Mouse (Mus musculus) hindlimb bud, embryonic 11.5 days (tissue): ENCODE results near the gene Rpl32.

Experiments
- DNase-seq: peaks from one replicate; pipeline ENCODE4 v3.0.0-alpha.2; 2012; ENCODE audit warnings: low read depth, low spot score; ENCODE audit errors: extremely low spot score

Rpl32 gene

DNA sequence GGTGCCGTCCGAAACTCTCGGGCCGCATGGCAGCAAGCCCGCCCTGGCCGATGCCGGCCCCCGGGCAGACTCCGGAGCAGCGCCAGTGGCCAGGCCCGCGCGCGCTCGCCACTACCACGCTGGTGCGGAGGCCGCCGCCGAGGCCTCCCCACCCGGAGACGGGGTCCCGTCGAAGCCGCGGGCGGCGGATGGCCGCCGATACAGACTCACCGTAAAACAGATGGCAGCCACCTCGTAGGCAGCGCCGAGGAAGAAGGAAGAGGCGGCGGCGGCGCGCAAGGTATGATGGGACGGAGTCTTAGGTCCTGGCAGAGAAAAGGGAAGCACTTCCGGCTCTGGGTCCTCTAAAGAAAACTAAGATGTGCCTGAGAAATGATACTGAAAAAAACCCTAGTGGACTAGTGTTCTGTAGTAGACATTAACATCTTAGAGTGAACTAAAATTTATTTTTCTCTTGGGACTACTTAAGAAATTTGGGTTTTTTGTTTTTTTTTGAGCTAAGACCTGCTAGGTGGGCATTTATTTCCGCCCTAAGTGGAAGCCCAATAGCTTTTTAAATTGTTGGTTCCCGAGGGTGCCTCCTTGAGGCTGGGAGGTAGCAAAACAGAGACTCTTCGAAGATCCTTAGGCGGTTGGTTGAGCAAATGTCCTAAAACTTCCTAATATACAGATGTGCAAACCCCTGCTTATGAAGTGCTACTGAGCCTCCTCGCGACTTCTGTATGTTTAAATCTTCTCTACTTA lies at the start of gene Rpl32:
Gene Rpl32 (minus strand): TSS at position 260 of the 744 bp plus-strand sequence.
- peak; percentile 98 for DNase-seq

DNA sequence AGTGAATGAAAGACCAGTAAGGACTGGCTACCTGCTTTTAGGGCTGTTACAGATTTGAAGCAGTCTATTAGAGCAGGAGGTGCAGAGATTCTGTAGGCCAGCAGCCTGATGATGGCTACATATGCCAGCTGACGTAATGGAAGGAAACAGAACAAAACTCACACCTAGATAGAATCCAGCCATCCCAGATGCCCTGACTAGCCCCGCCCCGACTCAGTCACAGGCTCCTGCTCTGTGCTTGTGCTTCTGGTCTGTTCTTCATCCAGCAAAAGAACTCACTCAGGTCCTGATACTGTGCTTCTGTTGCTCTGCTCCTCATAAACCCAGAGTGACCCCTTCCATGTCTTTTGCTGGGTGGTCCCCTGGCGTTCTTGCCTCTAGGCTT lies 47.8 kb upstream of the Rpl32 start:
- DNase-seq: no peak

DNA sequence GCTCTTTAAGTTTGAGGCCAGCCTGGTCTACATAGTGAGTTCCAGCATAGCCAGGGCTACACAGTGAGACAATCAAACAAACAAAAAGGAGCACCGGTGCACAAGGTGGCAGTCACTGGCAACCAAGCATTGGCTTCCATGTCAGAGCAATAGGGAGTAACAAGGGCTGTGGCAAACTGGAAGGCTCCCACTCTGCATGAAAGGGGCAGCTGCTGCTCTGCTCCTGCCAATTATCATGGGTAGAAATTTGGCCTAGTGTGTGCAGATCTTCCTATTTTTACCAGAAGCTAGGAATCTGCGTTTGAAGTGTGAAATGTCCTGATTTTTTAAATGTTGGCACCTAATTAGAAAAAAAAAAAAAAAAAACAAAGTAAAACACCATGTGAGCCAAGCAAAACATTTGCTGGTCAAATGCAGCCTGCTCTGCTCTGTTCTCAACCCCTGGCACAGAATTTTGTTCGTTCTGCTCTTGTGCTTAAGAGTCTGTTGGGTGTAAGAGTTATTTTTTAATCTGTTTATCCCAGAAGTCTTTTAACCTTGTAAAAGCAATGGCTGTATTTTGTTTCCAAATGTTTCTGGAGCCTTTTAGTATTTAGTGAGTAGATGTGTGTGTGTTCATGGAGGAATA lies 47.3 kb upstream of the Rpl32 start:
- no peak for DNase-seq

DNA sequence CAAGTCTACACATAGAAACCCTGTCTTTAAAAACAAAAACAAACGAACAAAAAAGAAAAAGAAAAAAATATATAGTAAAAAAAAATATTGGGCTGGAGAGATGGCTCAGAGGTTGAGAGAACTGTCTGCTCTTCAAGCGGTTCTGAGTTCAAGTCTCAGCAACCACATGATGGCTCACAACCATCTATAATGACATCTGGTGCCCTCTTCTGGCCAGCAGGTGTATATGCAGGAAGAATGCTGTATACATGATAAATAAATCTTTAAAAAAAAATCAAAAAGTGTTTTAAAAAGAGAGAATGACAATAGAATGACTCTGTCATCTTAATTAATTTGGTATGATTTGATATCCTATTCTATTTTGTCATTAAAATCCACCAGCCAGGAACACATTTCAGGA lies 45.9 kb upstream of the Rpl32 start:
- no peak for DNase-seq

DNA sequence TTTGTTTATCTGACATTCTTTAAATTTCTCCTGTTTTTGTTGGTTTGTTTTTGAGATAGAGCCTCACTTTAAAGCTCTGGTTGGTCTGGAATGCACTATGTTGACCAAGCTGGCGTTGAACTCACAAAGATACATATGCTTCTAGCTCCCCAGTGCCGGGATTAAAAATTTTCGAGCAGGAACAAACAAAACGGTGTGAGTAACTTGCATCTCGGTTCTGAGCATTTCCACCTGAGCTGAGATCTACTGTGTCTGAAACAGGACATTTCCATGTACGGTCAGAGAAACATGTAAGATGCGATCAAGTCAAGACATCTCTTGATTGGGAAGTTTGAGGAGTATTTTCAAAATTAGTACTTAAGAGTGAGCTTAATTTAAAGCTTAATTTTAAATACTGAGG lies 45.4 kb upstream of the Rpl32 start:
- DNase-seq: peak; percentile 37

DNA sequence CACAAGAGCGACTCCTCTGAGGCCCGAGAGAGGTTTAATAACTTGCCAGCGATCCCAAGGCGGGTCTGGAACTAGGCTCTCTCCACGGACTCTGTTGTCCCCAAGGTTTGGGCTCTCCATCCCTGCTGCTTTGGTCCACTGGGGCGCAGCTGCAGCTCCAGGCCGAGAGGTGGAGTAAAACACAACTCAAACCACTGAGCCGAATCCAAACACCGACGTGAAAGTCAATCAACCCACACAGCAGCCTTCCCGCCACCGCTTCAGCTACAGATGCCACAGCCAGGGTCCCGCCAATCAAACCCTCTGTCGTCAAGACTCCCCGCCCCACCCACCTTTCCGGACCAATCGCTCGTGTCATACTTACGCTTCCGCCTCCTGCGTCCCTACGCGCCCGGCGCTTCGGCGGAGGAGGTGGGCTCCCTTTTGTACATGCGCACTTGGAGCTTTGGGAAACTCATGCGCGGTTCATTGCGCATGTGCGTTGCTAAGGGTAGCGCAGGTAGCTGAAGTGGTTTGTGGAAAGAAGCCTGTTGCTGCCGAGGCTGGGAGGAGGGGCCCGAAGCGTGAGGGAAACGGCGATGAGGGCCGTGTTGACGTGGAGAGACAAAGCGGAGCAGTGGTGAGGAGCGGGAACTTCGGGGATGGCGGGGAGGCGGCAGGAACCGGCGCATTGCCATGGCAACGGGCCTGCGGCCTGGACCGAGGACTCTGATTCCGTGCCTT lies 44.7 kb upstream of the Rpl32 start, which contains the start of the genes Mbd4 and Ift122:
Gene Mbd4 (minus strand): TSS at position 281 of the 723 bp plus-strand sequence.
Gene Ift122 (plus strand): TSS at position 380 of the 723 bp plus-strand sequence.
- peak; percentile 100 for DNase-seq

DNA sequence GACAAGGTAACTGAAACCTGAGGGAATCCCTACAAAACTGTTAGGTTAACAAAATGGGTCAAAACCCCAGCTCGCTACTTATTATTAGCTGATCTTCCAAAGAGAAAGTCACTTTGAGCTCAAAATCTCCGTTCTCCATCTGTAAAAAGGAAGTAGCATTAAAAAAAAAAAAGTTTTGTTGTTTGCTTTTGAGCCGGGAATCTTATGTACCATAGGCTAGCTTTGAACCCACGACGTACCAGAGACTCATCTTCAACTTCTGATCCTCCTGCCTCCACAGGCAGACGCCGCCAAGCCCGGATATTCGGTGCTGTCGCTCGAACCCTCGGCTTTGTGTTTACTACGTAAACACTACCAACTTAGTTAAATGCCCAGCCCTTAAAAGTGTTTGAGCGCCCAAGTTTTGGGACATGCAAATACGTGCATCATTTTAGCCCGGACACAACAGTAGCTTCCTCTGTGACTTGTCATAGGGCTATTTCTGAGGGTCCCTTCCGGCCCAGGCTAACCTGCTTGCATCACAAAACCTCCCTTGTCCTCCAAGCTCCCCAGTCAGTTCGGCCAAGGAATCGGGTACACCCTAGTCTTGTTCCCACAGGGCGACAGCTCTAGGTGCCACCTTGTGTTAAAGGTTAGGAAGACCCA lies 44.0 kb upstream of the Rpl32 start:
- DNase-seq: no peak

DNA sequence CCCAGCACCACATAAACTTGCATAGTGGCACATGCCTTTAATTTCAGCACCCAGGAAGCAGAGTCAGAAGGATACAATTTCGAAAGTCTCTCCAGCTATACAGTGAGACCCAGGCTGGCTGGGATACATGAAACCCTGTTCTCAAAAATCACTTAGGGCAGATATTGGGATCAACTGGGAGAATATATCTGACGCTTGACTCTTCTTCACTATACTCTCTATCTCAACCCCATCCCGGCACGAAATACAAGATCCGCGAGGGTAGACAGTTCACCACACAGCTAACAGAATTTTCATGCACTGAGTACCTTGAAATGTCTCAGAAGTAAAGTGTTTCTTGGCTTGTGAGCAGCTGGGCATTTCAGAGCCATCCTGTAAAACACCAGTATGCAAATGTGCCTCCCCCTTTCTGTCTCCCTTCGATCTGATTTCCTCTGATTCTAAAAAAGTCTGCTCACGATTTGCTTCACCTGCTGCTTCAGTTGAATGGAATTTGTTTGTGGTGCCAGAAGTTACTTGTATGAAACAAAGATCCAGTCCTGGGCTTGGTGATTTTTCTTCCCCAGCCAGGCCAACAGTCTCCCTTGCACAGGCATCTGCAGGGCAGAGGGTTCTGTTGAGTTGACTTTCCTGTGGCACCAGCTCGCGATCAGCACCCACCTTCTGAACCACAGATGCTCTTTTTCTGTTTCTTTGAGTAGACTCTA lies 40.2 kb upstream of the Rpl32 start:
- no peak for DNase-seq

DNA sequence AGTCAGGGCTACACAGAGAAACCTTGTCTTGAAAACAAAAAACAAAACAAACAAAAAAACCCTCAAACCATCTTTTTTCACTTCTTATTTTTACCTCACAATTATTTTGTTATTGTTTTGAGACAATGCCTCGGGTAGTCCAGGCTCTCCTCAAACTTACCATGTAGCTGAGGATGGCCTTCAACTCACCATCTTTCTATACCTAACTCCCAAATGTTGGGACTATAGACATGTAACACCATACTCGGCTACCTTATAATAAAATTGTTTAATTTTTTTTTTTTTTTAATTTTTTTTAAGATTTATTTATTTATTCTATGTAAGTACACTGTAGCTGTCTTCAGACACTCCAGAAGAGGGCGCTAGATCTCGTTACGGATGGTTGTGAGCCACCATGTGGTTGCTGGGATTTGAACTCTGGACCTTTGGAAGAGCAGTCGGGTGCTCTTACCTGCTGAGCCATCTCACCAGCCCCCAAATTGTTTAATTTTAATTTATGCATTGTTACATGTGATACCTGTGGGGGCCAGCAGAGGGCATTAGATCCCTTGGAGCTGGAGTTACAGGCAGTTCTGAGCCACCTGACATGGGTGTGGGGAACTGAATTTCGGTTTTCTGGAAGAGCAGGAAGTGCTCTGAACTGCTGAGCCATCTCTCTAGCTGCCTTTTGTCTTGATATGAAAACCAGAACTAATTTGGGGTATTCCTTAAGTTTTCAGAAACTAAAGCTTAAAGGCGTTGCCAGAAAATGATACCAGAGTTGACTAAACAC lies 38.3 kb upstream of the Rpl32 start:
- no peak for DNase-seq

DNA sequence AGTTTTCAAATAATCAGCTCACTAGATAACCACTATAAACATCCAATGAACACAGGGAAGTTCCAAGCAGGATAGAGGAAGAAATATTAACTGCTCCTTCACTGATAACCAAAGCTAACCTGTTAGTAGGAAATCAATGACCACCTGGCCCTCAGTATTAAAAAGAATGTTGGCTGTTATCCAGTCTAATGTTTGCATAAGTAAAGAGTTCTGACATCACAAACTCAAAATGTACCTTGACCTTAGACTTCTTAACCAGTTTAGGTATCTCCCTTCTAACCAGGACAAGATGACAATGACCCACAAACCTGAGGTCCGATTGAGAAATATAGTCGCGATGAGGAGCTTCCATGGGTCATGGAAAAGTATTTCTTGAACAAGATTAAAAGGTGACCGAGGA lies 36.5 kb upstream of the Rpl32 start:
- DNase-seq: no peak

DNA sequence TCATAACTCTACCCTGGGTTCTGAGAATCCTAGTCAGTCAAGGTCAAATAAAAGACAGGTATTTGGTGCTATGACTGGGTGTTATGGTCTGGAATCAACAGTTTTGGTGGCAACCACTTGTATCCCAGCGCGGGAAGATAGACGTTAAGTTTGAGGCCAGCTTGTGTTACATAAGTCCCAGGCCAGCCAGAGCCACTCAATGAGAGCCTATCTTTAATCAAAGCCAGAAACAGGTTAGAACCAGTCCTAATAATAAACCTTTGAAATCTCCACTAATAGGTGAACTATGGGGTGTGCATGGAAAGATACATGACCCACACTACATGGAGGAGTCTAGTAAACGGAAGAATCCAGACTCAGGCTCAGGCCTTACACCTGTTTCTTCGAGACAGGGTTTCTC lies 30.2 kb upstream of the Rpl32 start:
- no peak for DNase-seq

DNA sequence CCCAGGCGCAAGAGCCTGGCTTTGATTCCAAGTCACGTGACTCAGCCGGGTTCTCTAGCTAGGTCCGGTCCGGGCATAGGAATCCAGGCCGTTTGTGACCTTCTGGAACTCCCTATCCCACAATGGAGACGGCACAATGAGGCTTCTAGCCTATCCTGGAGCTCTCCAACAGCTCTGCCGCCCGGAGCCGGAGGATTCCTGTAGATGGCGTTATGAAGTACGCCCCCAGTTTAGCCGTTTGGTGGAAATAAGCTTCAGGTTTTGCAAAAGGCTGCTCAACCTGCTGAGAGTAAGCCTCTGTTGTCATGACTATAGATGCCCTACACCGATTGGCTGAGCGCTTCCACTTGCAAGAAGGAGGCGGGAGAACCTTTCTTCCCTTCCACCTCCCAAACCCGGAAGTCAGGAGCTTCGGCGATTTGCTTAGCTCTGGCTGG lies 29.6 kb upstream of the Rpl32 start, which contains the start of gene Efcab12:
Gene Efcab12 (minus strand): TSS at position 252 of the 437 bp plus-strand sequence.
- DNase-seq: no peak

DNA sequence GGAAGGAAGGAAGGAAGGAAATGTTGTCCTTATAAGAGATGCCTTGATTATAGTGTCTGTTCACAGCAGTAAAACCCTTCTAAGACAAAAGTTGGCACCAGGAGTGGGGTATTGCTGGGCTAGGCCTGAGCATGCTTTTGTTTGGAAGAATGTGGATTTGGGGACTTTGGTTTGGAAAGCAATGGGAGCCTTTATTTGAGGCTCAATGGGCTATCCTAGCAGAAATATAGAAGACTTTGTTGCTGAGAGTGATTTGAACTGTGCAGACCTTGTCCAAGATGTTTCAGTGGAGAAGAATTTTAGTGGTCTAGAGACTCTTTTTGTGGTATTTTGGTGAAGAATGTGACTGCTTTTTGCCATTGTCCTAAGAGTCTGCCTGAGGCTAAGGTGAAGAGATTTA lies 25.3 kb upstream of the Rpl32 start:
- no peak for DNase-seq

DNA sequence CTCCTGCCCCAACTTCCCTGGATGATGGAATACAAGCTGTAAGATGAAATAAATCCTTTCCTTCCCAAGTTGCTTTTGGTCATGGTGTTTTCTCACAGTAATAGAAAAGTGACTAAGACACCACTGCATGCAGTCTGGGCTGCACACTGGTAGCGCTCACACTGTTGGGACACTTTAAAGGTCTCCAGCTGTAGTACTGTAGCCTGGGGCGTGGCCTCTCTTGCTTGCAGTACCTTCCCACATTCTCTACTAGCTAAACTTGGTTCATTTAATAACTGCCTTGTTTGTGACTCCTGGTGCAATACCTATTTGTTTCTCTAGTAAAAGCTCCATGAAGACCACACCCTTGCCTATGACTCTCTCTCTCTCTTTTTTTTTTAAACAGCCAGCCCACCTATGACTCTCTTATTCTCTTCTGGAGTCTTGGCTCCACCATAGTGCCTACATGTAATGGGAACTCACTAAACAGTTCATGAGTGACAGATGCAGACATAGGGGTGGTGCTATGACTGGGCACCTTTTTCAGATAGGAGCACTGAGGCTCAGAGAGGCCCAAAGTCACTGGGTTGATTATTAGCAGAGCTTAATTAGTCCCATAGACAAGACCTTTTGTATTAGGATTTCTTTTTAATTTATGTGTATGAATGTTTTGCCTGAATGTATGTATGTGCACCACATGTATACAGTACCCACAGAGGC lies 23.8 kb upstream of the Rpl32 start:
- DNase-seq: no peak

DNA sequence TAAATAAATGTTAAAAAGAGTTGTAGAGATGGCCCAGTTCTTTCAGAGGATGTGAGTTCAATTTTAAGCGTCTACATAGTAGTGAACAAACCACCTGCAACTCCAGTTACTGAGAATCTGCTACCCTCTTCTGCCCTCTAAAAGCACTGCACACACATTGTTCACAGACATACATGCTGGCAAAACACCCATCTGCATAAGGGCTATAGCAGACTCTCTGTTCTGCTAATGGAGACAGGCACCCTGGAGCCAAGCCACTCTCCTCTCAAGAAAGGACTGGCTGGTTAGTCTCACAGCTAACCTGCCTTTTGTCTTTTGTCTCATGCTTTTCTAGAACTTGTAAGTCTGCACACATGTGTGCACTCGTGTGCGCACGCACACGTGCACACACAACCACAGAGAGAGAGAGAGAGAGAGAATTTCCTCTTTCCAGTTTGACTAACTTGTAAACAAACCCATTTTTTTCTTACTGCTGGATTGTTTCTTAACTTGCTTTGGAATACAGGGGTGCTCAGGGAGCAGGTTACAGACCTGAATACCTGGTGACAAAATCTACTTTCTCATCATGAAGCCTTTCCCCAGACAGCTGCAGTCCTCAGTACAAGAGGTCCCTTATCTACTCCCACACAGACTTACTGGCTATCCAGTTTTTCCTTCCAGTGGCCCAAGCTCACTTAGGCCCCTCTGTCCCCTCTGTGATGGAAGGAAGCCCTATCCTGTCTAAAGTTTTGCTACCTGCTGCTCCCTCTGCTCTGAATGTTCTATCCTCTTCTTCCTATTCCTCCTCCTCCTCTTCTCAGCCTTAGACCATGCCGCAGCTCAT lies 22.4 kb upstream of the Rpl32 start:
- no peak for DNase-seq

DNA sequence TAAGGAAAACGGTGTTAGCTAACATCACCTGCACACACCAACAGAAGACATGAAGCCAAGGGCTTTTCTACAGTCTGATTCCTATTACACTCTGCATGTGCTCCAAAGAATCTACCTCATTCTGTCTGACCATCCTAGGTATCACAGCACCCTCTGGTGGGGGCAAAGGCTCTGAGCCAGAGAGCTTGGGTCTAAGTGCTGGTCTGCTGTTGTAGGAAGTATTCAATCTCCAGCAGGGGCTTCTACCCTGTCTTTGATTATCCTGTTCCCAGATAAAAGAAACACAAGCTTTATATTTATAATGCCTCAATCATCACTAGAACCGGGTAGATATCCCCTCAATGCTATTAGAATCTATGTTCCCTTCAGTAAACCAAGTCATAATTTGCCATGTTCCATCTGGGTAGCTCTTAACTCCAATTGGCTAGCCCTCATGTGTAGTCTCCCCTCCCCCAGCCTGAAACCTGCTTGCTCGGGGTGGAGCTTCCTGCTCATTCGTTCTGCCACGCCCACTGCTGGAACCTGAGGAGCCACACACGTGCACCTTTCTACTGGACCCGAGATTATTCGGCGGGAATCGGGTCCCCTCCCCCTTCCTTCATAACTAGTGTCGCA lies 15.4 kb upstream of the Rpl32 start:
- DNase-seq: peak; percentile 60

DNA sequence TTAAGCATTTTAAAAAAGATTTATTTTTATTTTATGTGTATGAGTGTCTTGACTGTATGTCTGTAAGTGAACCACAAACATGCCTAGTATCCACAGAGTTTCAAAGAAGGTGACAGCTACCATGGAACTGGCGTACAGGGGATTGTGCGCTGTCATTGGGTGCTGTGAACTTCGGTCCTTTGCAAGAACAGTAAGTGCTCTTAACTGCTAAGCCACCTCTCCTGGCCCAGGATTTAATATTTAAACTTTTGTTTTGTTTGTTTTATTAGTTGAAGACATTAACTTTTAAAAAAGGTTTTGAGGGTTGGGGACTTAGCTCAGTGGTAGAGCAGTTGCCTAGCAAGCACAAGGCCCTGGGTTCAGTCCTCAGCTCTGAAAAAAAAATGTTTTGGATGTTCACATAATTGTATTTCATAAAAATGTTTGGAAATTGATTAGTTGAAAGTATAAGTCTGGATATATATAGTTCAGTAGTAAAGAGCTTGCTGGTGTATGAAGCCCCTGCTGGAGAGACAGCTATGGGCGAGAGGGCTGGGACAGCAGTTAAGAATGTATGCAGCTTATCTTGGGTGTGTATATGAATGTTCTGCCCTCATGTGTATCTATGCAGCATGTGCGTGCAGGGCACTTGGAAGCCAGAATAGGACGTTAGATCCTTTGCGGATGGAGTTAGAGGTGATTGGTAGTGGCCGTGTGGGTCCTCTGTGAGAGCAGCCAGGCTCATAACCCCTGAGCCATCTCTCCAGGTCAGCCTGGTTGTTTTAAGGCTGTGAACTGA lies 12.9 kb upstream of the Rpl32 start:
- no peak for DNase-seq
